ENCODE assay signal across 10 mouse cellular contexts in genomic region chr7:15974712-15975111, GRCm38 (mm10). TPM values are rescaled to one million over a fixed set of nuclear protein-coding genes. Genes with fewer than 3 reads are reported as not detected.
A peak's percentile ranks its signal among the peaks of the same experiment; 100 is the strongest.
DNase-seq lines count a peak whose midpoint lies in the region; ATAC-seq and TF ChIP-seq lines count a peak whose summit lies in the region.
"Had no signal": no experiment of that assay in that cellular context is flagged by ENCODE, and none has a peak within 500 bp of the region (broad histone marks: within the 10 kb centered on the region; RNA-seq: fewer than 3 reads in every experiment).

No protein-coding gene starts in this region.

- no peaks in the 10 kb centered on the region for H3K4me1 ChIP-seq in neural tube, embryonic 11.5 days (ENCODE audit: control insufficient read depth, insufficient read depth, low read length)
- no peaks in the 10 kb centered on the region for H3K4me1 ChIP-seq in neural tube, embryonic 15.5 days
- H3K4me1 ChIP-seq in cerebellum, adult 2 months (ENCODE audit: control insufficient read depth, insufficient read depth, low read length), result no peaks in the 10 kb centered on the region
- no peaks in the 10 kb centered on the region for H3K4me1 ChIP-seq in limb, embryonic 11.5 days (ENCODE audit: control insufficient read depth, insufficient read depth, low read length)
- H3K4me1 ChIP-seq: heart, embryonic 15.5 days; neural tube, embryonic 12.5 days had no signal

- TF ChIP-seq POLR2A in cerebellum, adult 2 months (IDR thresholded peaks at IDR 0.05; ENCODE audit: borderline replicate concordance, insufficient read depth, low read length), result no peak

- H3K9ac ChIP-seq in neural tube, embryonic 11.5 days (ENCODE audit: low read length), result no peak overlapping the region
- no peak overlapping the region for H3K9ac ChIP-seq in neural tube, embryonic 15.5 days (replicated peaks)
- no peak overlapping the region for H3K9ac ChIP-seq in limb, embryonic 11.5 days (ENCODE audit: low read length)
- H3K9ac ChIP-seq: heart, embryonic 15.5 days; neural tube, embryonic 12.5 days had no signal

- no peak for ATAC-seq in cerebellum, adult (ENCODE audit: insufficient number of reproducible peaks, low FRiP score, low TSS enrichment)
- ATAC-seq in neural tube, embryonic 11.5 days (ENCODE audit: insufficient read depth, low FRiP score, low TSS enrichment), result no peak
- no peak for ATAC-seq in neural tube, embryonic 15.5 days (ENCODE audit: low FRiP score)
- no peak for ATAC-seq in limb, embryonic 11.5 days (ENCODE audit: insufficient number of reproducible peaks, low FRiP score, low TSS enrichment, low read depth)

- no peak overlapping the region for H3K27ac ChIP-seq in neural tube, embryonic 11.5 days (ENCODE audit: low read depth, low read length)
- no peak overlapping the region for H3K27ac ChIP-seq in neural tube, embryonic 15.5 days (replicated peaks)
- no peak overlapping the region for H3K27ac ChIP-seq in cerebellum, adult 2 months (ENCODE audit: insufficient read depth, low read length)
- no peak overlapping the region for H3K27ac ChIP-seq in limb, embryonic 11.5 days (replicated peaks; ENCODE audit: low read depth, low read length)
- H3K27ac ChIP-seq: heart, embryonic 15.5 days; neural tube, embryonic 12.5 days had no signal

- H3K36me3 ChIP-seq in neural tube, embryonic 11.5 days (ENCODE audit: control insufficient read depth, insufficient read depth, low read length), result peaks cover 29% of the 10 kb centered on the region
- H3K36me3 ChIP-seq in neural tube, embryonic 15.5 days, result peaks cover 68% of the 10 kb centered on the region
- H3K36me3 ChIP-seq in limb, embryonic 11.5 days (ENCODE audit: control insufficient read depth, insufficient read depth, low read length), result peaks cover 25% of the 10 kb centered on the region

- H3K4me3 ChIP-seq in neural tube, embryonic 11.5 days (ENCODE audit: low read depth, low read length), result no peak overlapping the region
- H3K4me3 ChIP-seq in neural tube, embryonic 15.5 days (replicated peaks), result no peak overlapping the region
- no peak overlapping the region for H3K4me3 ChIP-seq in cerebellum, adult 2 months (replicated peaks; ENCODE audit: insufficient read depth, low read depth, low read length)
- H3K4me3 ChIP-seq in limb, embryonic 11.5 days (ENCODE audit: low read depth, low read length), result no peak overlapping the region
- H3K4me3 ChIP-seq: heart, embryonic 15.5 days; neural tube, embryonic 12.5 days had no signal

- H3K27me3 ChIP-seq in neural tube, embryonic 11.5 days (ENCODE audit: control insufficient read depth, insufficient read depth, low read length), result no peaks in the 10 kb centered on the region
- no peaks in the 10 kb centered on the region for H3K27me3 ChIP-seq in neural tube, embryonic 15.5 days (replicated peaks)
- no peaks in the 10 kb centered on the region for H3K27me3 ChIP-seq in cerebellum, adult 2 months (ENCODE audit: control insufficient read depth, insufficient read depth, low read length)
- no peaks in the 10 kb centered on the region for H3K27me3 ChIP-seq in limb, embryonic 11.5 days (ENCODE audit: control insufficient read depth, insufficient read depth, low read length)
- H3K27me3 ChIP-seq: heart, embryonic 15.5 days; neural tube, embryonic 12.5 days had no signal

- no peak overlapping the region for H3K4me2 ChIP-seq in neural tube, embryonic 11.5 days (ENCODE audit: low read depth)
- H3K4me2 ChIP-seq in neural tube, embryonic 15.5 days, result no peak overlapping the region
- no peak overlapping the region for H3K4me2 ChIP-seq in limb, embryonic 11.5 days (ENCODE audit: low read depth, severe bottlenecking)
- H3K4me2 ChIP-seq: heart, embryonic 15.5 days; neural tube, embryonic 12.5 days had no signal

- no peaks in the 10 kb centered on the region for H3K9me3 ChIP-seq in neural tube, embryonic 11.5 days (ENCODE audit: control insufficient read depth, low read length)
- H3K9me3 ChIP-seq in neural tube, embryonic 15.5 days (replicated peaks), result no peaks in the 10 kb centered on the region
- 0 out of 2 replicates have a peak, but pooled peaks cover 3% of the 10 kb centered on the region for H3K9me3 ChIP-seq in limb, embryonic 11.5 days (ENCODE audit: control insufficient read depth, low read length)
- H3K9me3 ChIP-seq: heart, embryonic 15.5 days; neural tube, embryonic 12.5 days had no signal

- WGBS in neural tube, embryonic 11.5 days, result 60% methylated on average over 5 of the region's 5 CpGs
- 56% methylated on average over 5 of the region's 5 CpGs for WGBS in neural tube, embryonic 15.5 days
- 26% methylated on average over 5 of the region's 5 CpGs for WGBS in cerebellum, adult 2 months
- WGBS in limb, embryonic 11.5 days, result 69% methylated on average over 5 of the region's 5 CpGs

- peak; percentile 59 for DNase-seq in cerebellum, adult 11 months
- peak; percentile 57 for DNase-seq in neural tube, embryonic 11.5 days (ENCODE audit: low spot score)
- peak; percentile 59 to 73 for DNase-seq in cerebellum, adult 2 months
- peak; percentile 76 for DNase-seq in heart, postnatal 14 days
- DNase-seq in limb, embryonic 11.5 days (ENCODE audit: low spot score), result peak; percentile 58
- peak; percentile 57 for DNase-seq in right cerebral cortex, postnatal 25 days

- TF ChIP-seq CTCF in cerebellum, adult 2 months (IDR thresholded peaks at IDR 0.05; ENCODE audit: borderline replicate concordance, insufficient read depth, low read depth, low read length), result peak; percentile 86

- intact Hi-C loops in heart, postnatal 14 days (cut with DNase I), result no loop called here

RNA-seq across cellular contexts. Expression of gene Ehd2, which starts 7.3 kb away (rescaled TPM):
- polyA plus RNA-seq in neural tube, embryonic 11.5 days (2014; fragmentation: Nextera tagmentation; extraction: Ambion mirVana), result 11.2 and 11.3 TPM in 2 replicates
- polyA plus RNA-seq in neural tube, embryonic 15.5 days (2015; fragmentation: Nextera tagmentation; extraction: Ambion mirVana), result 9.2 and 14.8 TPM in 2 replicates
- 7.4 and 7.5 TPM in 2 replicates for polyA plus RNA-seq in cerebellum, adult 2 months (2012; rRNA removed)
- total RNA-seq in heart, postnatal 14 days (2021), result 100 to 1,000 TPM; 172 to 182 TPM
- polyA plus RNA-seq in limb, embryonic 11.5 days (2014; fragmentation: Nextera tagmentation; extraction: Ambion mirVana), result 8.1 and 9.3 TPM in 2 replicates

RNA-seq across cellular contexts. Expression of gene Nop53, which starts 28.8 kb away (rescaled TPM):
- 176 and 182 TPM in 2 replicates for polyA plus RNA-seq in neural tube, embryonic 11.5 days (2014; fragmentation: Nextera tagmentation; extraction: Ambion mirVana)
- 108 and 127 TPM in 2 replicates for polyA plus RNA-seq in neural tube, embryonic 15.5 days (2015; fragmentation: Nextera tagmentation; extraction: Ambion mirVana)
- polyA plus RNA-seq in cerebellum, adult 2 months (2012; rRNA removed), result 104 and 108 TPM in 2 replicates
- 100 to 1,000 TPM; 129 to 137 TPM for total RNA-seq in heart, postnatal 14 days (2021)
- polyA plus RNA-seq in limb, embryonic 11.5 days (2014; fragmentation: Nextera tagmentation; extraction: Ambion mirVana), result 195 and 197 TPM in 2 replicates

RNA-seq across cellular contexts. Expression of gene Selenow, which starts 52.5 kb away (rescaled TPM):
- polyA plus RNA-seq in neural tube, embryonic 11.5 days (2014; fragmentation: Nextera tagmentation; extraction: Ambion mirVana), result 917 and 923 TPM in 2 replicates
- polyA plus RNA-seq in neural tube, embryonic 15.5 days (2015; fragmentation: Nextera tagmentation; extraction: Ambion mirVana), result 1,268 and 1,471 TPM in 2 replicates
- 870 and 931 TPM in 2 replicates for polyA plus RNA-seq in cerebellum, adult 2 months (2012; rRNA removed)
- total RNA-seq in heart, postnatal 14 days (2021), result 100 to 1,000 TPM; 149 to 162 TPM
- 778 and 804 TPM in 2 replicates for polyA plus RNA-seq in limb, embryonic 11.5 days (2014; fragmentation: Nextera tagmentation; extraction: Ambion mirVana)
